Mouse (Mus musculus) lung, embryonic 16.5 days (tissue): ENCODE data around the gene Serf2. TPM values are rescaled to one million over a fixed set of nuclear protein-coding genes. Genes with fewer than 3 reads are reported as not detected.
A peak's percentile ranks its signal among the peaks of the same experiment; 100 is the strongest.
"Not testable (repeated sequence)": the region's sequence is repeated elsewhere in the genome, so short reads cannot be mapped to it uniquely, and the experiment has no call there.

ENCODE experiments used
- ATAC-seq: fragments of 200-750 bp; cut with Nextera tagmentation; 2 replicates; pipeline ENCODE4 v1.8.0; 2017; ENCODE audit warnings: low read depth, mild to moderate bottlenecking, moderate library complexity
- H3K27ac ChIP-seq: fragments of 300-500 bp; sonication (generic); 2 replicates; pipeline ENCODE4 v1.5.1; 2014; ENCODE audit warnings: mild to moderate bottlenecking, control low read depth, low read length
- H3K27me3 ChIP-seq: fragments of 300-500 bp; sonication (generic); 2 replicates; pipeline ENCODE4 v1.6.1; 2014; ENCODE audit warnings: low read depth, low read length, mixed read lengths; ENCODE audit not compliant: control insufficient read depth, insufficient read depth
- H3K36me3 ChIP-seq: fragments of 300-500 bp; sonication (generic); 2 replicates; pipeline ENCODE4 v1.6.1; 2014; ENCODE audit warnings: low read length; ENCODE audit not compliant: control insufficient read depth, insufficient read depth
- H3K4me1 ChIP-seq: fragments of 300-500 bp; sonication (generic); replicated peaks from 2 replicates; pipeline ENCODE4 v1.6.1; 2014; ENCODE audit warnings: low read length, mixed read lengths; ENCODE audit not compliant: control insufficient read depth, insufficient read depth
- H3K4me2 ChIP-seq: fragments of 300-500 bp; sonication (generic); 2 replicates; pipeline ENCODE4 v1.6.1; 2014; ENCODE audit warnings: low read depth, low read length, control low read depth
- H3K4me3 ChIP-seq: fragments of 300-500 bp; sonication (generic); 2 replicates; pipeline ENCODE4 v1.5.1; 2014; ENCODE audit warnings: mild to moderate bottlenecking, low read length, control low read depth
- H3K9ac ChIP-seq: fragments of 300-500 bp; sonication (generic); 2 replicates; pipeline ENCODE4 v1.6.1; 2014; ENCODE audit warnings: low read length, control low read depth
- H3K9me3 ChIP-seq: fragments of 300-500 bp; sonication (generic); 2 replicates; pipeline ENCODE4 v1.6.1; 2016; ENCODE audit warnings: low read length; ENCODE audit not compliant: control insufficient read depth
- WGBS: fragments of 180-500 bp; shearing (Covaris S2); extraction: QIAGEN DNeasy Blood & Tissue Kit; methylation state at CpG from one replicate; pipeline ENCODE4 v1.1.7; 2014; 5-methylcytosine and 5-hydroxymethylcytosine counted together
- polyA plus RNA-seq: library from polyadenylated mRNA; unstranded; fragments of >200 nt; fragmentation: Nextera tagmentation; extraction: Ambion mirVana; gene quantifications from 2 replicates; pipeline ENCODE4 v1.2.1, GENCODE M21; 2015

Gene Serf2
- polyA plus RNA-seq, 1 experiment from 2014 or later = 509 TPM

- no peaks in the 10 kb centered on the region for H3K27me3 ChIP-seq
- 83% methylated on average over 6 of the region's 6 CpGs for WGBS
- peaks cover 5% of the 10 kb centered on the region for H3K36me3 ChIP-seq
- H3K9ac ChIP-seq = no peak overlapping the region
- peaks cover 26% of the 10 kb centered on the region for H3K4me1 ChIP-seq
- ATAC-seq = no peak
- H3K4me3 ChIP-seq = no peak overlapping the region
- no peak overlapping the region for H3K27ac ChIP-seq
- no peaks in the 10 kb centered on the region for H3K9me3 ChIP-seq
- no peak overlapping the region for H3K4me2 ChIP-seq
These were observed 4.9 kb downstream of the Serf2 start for GRCm38 (mm10) chr2:121453917-121454316.

GRCm38 (mm10) chr2:121455534-121455933 is 6.5 kb downstream of the Serf2 start:
- no peak overlapping the region for H3K27ac ChIP-seq
- H3K36me3 ChIP-seq = peaks cover 9% of the 10 kb centered on the region
- H3K9me3 ChIP-seq = no peaks in the 10 kb centered on the region
- H3K9ac ChIP-seq = no peak overlapping the region
- no peak overlapping the region for H3K4me3 ChIP-seq
- peaks cover 22% of the 10 kb centered on the region for H3K4me1 ChIP-seq
- 78% methylated on average over 5 of the region's 5 CpGs for WGBS
- ATAC-seq = no peak
- no peaks in the 10 kb centered on the region for H3K27me3 ChIP-seq
- no peak overlapping the region for H3K4me2 ChIP-seq

- H3K9me3 ChIP-seq = no peaks in the 10 kb centered on the region
- H3K36me3 ChIP-seq = peaks cover 11% of the 10 kb centered on the region
- H3K4me2 ChIP-seq = peak within 1 kb of the TSS; percentile 75
- H3K27ac ChIP-seq = peak within 1 kb of the TSS; percentile 80
- H3K9ac ChIP-seq = peak within 1 kb of the TSS; percentile 85
- WGBS = 4% methylated on average over 41 of the region's 41 CpGs
- H3K4me1 ChIP-seq = peaks cover 13% of the 10 kb centered on the region
- peak; percentile 93 for ATAC-seq
- peak within 1 kb of the TSS; percentile 75 for H3K4me3 ChIP-seq
- no peaks in the 10 kb centered on the region for H3K27me3 ChIP-seq
These were observed 8.0 kb downstream of the Serf2 start, which contains the start of gene Serinc4 for GRCm38 (mm10) chr2:121456692-121457642. Serinc4 (minus strand) TSS chr2:121456781.

- WGBS = 45% methylated on average over 2 of the region's 2 CpGs
- no peak overlapping the region for H3K4me3 ChIP-seq
- peaks cover 6% of the 10 kb centered on the region for H3K36me3 ChIP-seq
These were observed 11.1 kb downstream of the Serf2 start for GRCm38 (mm10) chr2:121460071-121460470.

GRCm38 (mm10) chr2:121468982-121469381 is 20.0 kb downstream of the Serf2 start:
- WGBS = 60% methylated on average over 1 of the region's 6 CpGs
- not testable (repeated sequence) for ATAC-seq, H3K9me3 ChIP-seq, H3K4me1 ChIP-seq, H3K27ac ChIP-seq, H3K9ac ChIP-seq, H3K27me3 ChIP-seq, H3K4me2 ChIP-seq, H3K4me3 ChIP-seq, H3K36me3 ChIP-seq

More at GRCm38 (mm10) chr2:121460071-121460470, 11.1 kb downstream of the Serf2 start:
- ATAC-seq = no peak
- Histone ChIP-seq H3K9ac (no peak overlapping the region), H3K4me1 (peaks cover 10% of the 10 kb centered on the region), H3K27ac (no peak overlapping the region), H3K4me2 (no peak overlapping the region), H3K27me3 (no peaks in the 10 kb centered on the region), H3K9me3 (no peaks in the 10 kb centered on the region)

GRCm38 (mm10) chr2:121472783-121473182 is 23.8 kb downstream of the Serf2 start:
- H3K36me3 ChIP-seq, H3K9me3 ChIP-seq, H3K27me3 ChIP-seq, ATAC-seq, H3K9ac ChIP-seq, H3K4me1 ChIP-seq, H3K27ac ChIP-seq, H3K4me3 ChIP-seq: not testable (repeated sequence)
- peak overlapping the region; percentile 70; the same call in 1 of the 2 replicates for H3K4me2 ChIP-seq
- WGBS = 89% methylated on average over 3 of the region's 3 CpGs

- ATAC-seq = peak; percentile 97
These were observed 24.5 kb downstream of the Serf2 start, which contains the start of gene Mfap1b for GRCm38 (mm10) chr2:121473301-121474179. Mfap1b (minus strand) TSS chr2:121474067.

GRCm38 (mm10) chr2:121474180-121474535 is 25.2 kb downstream of the Serf2 start:
- peak overlapping the region; percentile 61 for H3K27ac ChIP-seq
- peak overlapping the region; percentile 70 for H3K4me2 ChIP-seq
- H3K4me1 ChIP-seq = no peaks in the 10 kb centered on the region
- peak overlapping the region; percentile 69 for H3K4me3 ChIP-seq
- no peaks in the 10 kb centered on the region for H3K27me3 ChIP-seq
- no peak; the same call in 1 of the 2 replicates for ATAC-seq
- WGBS = 28% methylated on average over 8 of the region's 8 CpGs
- H3K9ac ChIP-seq = peak overlapping the region; percentile 76
- H3K9me3 ChIP-seq = no peaks in the 10 kb centered on the region
- no peaks in the 10 kb centered on the region for H3K36me3 ChIP-seq

More at GRCm38 (mm10) chr2:121473301-121474179, 24.5 kb downstream of the Serf2 start, which contains the start of gene Mfap1b:
- H3K9me3 ChIP-seq, H3K36me3 ChIP-seq, H3K27me3 ChIP-seq, H3K4me1 ChIP-seq: not testable (repeated sequence)
- Histone ChIP-seq H3K4me3 (peak within 1 kb of the TSS; percentile 69), H3K27ac (peak within 1 kb of the TSS; percentile 61), H3K4me2 (peak within 1 kb of the TSS; percentile 70), H3K9ac (peak within 1 kb of the TSS; percentile 76)
- WGBS = 4% methylated on average over 38 of the region's 41 CpGs

GRCm38 (mm10) chr2:121475306-121475705 is 26.3 kb downstream of the Serf2 start:
- not testable (repeated sequence) for H3K36me3 ChIP-seq, H3K4me3 ChIP-seq, H3K4me1 ChIP-seq, H3K9ac ChIP-seq, H3K4me2 ChIP-seq, H3K27me3 ChIP-seq, H3K9me3 ChIP-seq, ATAC-seq, H3K27ac ChIP-seq
- 95% methylated on average over 2 of the region's 2 CpGs for WGBS
